22 mouse cellular contexts compared by ENCODE assay signal in the genomic region with DNA sequence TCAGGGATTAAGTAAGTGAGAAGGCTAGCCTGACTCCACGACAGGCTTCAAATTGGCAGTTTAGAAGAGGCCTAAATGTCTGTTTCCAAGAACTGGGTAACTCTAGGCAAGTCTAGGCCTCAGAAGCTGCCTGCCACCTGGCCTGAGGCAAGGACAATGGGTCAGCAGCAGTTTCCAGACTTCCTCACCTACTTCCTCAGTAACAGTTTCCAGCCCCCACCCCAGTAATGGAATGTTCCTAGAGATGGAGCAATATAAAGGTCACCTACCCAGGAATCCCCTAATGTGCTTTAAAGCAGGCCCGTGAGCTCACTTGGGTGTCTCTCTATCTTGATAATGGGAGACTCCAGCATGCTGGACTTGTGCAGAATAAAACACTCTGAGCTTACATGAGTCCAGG. TPM values are rescaled to one million over a fixed set of nuclear protein-coding genes. Genes with fewer than 3 reads are reported as not detected.
A peak's percentile ranks its signal among the peaks of the same experiment; 100 is the strongest.
DNase-seq lines count a peak whose midpoint lies in the region; ATAC-seq lines count a peak whose summit lies in the region.
"Had no signal": no experiment of that assay in that cellular context is flagged by ENCODE, and none has a peak within 500 bp of the region (broad histone marks: within the 10 kb centered on the region; RNA-seq: fewer than 3 reads in every experiment).

No protein-coding gene starts in this region.

- DNase-seq in ES-CJ7 (ENCODE audit: low read depth, low spot score) (peak; percentile 78), R1 (ENCODE audit: low read depth, low spot score) (peak; percentile 66)
- no peak for DNase-seq in kidney, adult 8-10 months
- no peak for DNase-seq in right cerebral cortex, postnatal 14 days
- DNase-seq: adrenal gland, adult 8-10 months; adrenal gland, postnatal 14 days; adrenal gland, postnatal 36 days; cerebellum, adult 11-12 months; cerebellum, adult 2 months; cerebellum, adult 9-10 months; cerebellum, postnatal 10 days; cerebellum, postnatal 25 days; forebrain, postnatal 0 days had no signal

- H3K27me3 ChIP-seq in kidney, embryonic 14.5 days (ENCODE audit: control insufficient read depth, insufficient read depth, low read length), result no peaks in the 10 kb centered on the region
- H3K27me3 ChIP-seq: embryonic facial prominence, embryonic 12.5 days; forebrain, embryonic 13.5 days; forebrain, embryonic 15.5 days had no signal

- H3K4me1 ChIP-seq in kidney, embryonic 14.5 days (ENCODE audit: control insufficient read depth, insufficient read depth, low read length), result no peaks in the 10 kb centered on the region
- H3K4me1 ChIP-seq: embryonic facial prominence, embryonic 10.5 days; embryonic facial prominence, embryonic 12.5 days; forebrain, embryonic 13.5 days; forebrain, embryonic 15.5 days had no signal

- no peak overlapping the region for H3K4me2 ChIP-seq in kidney, embryonic 14.5 days (replicated peaks; ENCODE audit: low read depth, low read length)
- H3K4me2 ChIP-seq: embryonic facial prominence, embryonic 12.5 days; forebrain, embryonic 13.5 days; forebrain, embryonic 15.5 days had no signal

- no peak overlapping the region for H3K9ac ChIP-seq in kidney, embryonic 14.5 days (ENCODE audit: low read depth, low read length)
- H3K9ac ChIP-seq: embryonic facial prominence, embryonic 12.5 days; forebrain, embryonic 13.5 days; forebrain, embryonic 15.5 days; forebrain, postnatal 0 days had no signal

- H3K27ac ChIP-seq in kidney, embryonic 14.5 days (ENCODE audit: low read depth, low read length), result no peak overlapping the region
- H3K27ac ChIP-seq: embryonic facial prominence, embryonic 10.5 days; embryonic facial prominence, embryonic 12.5 days; forebrain, embryonic 13.5 days; forebrain, embryonic 15.5 days had no signal

- WGBS in kidney, embryonic 14.5 days, result 78% methylated on average over 2 of the region's 2 CpGs

- H3K36me3 ChIP-seq in kidney, embryonic 14.5 days (ENCODE audit: control insufficient read depth, insufficient read depth, low read length), result no peaks in the 10 kb centered on the region
- H3K36me3 ChIP-seq: embryonic facial prominence, embryonic 10.5 days; embryonic facial prominence, embryonic 12.5 days; forebrain, embryonic 15.5 days; G1E had no signal

- no peaks in the 10 kb centered on the region for H3K9me3 ChIP-seq in kidney, embryonic 14.5 days (ENCODE audit: control insufficient read depth, low read length)
- H3K9me3 ChIP-seq: embryonic facial prominence, embryonic 10.5 days; embryonic facial prominence, embryonic 12.5 days; forebrain, embryonic 13.5 days; forebrain, embryonic 15.5 days; G1E had no signal

- no peak overlapping the region for H3K4me3 ChIP-seq in kidney, embryonic 14.5 days (ENCODE audit: low read length)
- H3K4me3 ChIP-seq: embryonic facial prominence, embryonic 10.5 days; embryonic facial prominence, embryonic 12.5 days; forebrain, embryonic 13.5 days; forebrain, embryonic 15.5 days had no signal

- ATAC-seq in kidney, embryonic 14.5 days (ENCODE audit: low FRiP score, low TSS enrichment), result no peak
- ATAC-seq: activated CD4-positive, CD25-positive, alpha-beta regulatory T cell, adult 4 months; forebrain, embryonic 13.5 days; forebrain, embryonic 15.5 days; forebrain, postnatal 0 days; Patski had no signal

RNA-seq across cellular contexts. Expression of a gene that starts 10.1 kb away (rescaled TPM):
- polyA plus RNA-seq in kidney, embryonic 14.5 days (2014; fragmentation: Nextera tagmentation; extraction: Ambion mirVana), result 0.79 and 1.9 TPM in 2 replicates
- polyA plus RNA-seq: activated CD4-positive, CD25-positive, alpha-beta regulatory T cell, adult 4 months; C2C12; G1E; Patski had no signal

Comparison
In these comparisons a context has a peak if more than half of its experiments do, and no peak if none do; other contexts are left out.
1. DNase-seq: peak in ES-CJ7 (single experiment) and R1 (single experiment); none in kidney, adult 8-10 months (0 of 2) and right cerebral cortex, postnatal 14 days (single experiment).